Mouse (Mus musculus) layer of hippocampus, adult 9-10 months (tissue): ENCODE results near the gene Frmd4b.
A peak's percentile ranks its signal among the peaks of the same experiment; 100 is the strongest.

Experiments
- DNase-seq: peaks from one replicate; pipeline ENCODE4 v3.0.0; 2022; ENCODE audit warnings: low spot score

The Frmd4b gene

DNA sequence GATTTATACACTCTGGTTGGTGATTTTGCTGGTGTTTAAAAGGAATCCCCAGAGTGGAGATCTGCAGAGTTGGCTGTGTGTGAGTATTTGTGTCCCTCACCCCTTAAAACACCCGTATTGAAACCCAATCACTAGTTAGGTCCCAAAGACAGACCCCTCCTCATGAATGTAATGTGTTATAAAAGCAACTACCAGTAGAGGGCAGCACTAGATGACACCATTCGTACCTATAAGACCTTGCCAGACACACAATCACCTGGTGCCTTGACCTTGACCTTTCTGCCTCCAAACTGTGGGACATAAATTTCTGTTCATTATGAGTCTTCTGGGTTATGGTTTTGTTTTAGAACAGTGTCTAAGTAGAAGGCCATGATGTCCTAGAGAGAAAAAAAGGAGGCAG is 96.8 kb downstream of the Frmd4b start:
- no peak for DNase-seq

DNA sequence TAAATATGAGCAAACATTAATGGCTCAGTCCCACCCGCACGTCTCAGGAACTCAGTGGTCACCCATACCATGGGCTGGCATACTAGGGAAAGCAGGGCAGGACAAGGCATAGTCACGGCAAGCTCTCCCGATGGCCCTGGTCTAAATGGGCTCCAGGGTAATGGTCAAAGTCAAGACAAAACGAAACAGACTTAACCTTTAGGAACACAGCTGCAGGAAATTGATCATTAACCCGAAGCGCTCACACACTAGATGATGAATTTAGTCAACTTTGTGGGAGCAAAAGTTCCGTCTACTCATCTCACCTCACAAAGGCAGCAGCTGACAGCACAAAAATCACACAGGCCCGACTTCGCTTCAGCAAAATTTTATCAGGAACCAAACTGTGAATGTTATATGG is 97.8 kb downstream of the Frmd4b start:
- no peak for DNase-seq

DNA sequence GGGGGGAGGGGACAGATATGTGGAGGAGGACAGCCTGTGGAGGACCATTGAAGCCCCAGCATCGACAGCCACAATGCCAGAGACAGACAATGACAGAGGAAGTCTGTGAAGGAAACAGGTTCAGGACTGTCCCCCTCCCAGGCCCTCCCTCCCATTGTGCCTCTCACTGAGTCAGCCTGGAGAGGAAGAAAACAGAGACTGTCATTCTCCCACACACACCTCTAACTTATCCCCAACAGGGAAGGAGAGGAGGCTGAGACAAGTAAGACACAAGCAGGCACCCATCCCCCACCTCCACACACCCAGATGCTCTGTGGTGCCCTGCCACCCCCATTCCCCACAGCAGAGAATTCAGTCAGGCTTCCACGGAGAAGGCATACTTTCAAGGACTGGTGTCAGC is 98.9 kb downstream of the Frmd4b start:
- no peak for DNase-seq

DNA sequence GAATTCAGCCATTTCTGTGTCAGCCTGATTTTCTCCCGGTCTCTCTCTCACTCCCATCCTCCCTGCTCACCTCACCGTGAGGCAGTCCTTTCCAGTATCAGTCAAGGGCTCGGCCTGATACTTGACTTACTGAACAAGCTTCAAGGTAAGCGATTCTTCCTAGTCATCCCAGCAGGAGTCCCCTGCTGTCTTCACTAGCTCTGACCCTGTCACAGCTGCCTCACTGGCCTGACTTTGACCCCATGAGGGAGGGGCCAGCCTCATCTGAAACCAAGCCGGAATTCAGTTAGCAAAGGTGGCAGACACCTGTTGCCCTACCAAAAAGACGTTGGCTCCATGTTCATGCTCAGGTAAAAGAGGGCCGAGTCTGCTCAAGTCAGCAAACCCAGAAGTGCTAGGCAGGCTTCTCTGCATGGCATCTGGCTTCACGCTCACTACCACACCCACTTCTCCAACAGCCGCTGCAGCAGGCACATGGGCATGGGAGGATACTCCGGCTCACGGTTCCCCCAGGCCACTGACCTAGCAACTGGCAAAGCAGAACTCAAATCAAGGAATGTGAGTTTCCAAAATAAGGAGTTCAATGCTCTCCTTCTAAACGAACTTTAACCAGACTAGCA is 99.6 kb downstream of the Frmd4b start:
- no peak for DNase-seq

DNA sequence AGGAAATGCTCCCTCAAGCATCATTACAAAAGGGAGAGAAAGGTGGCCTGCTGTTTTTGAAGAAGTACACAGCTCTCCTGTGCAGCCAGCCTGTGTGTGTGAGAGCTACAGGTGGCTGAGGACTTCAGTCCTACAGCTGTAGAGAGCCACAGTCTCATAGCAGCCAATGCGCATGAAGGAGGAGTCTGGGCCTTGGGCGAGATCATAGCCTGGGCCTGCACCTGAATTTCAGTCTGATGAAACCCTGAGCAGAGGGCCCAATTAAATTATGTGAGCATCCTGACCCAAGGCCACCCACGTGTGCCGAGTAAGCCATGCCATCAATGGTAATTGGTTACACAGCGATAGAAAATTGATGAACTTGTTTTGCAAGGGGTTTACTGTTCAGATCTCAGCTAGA is 100.4 kb downstream of the Frmd4b start:
- no peak for DNase-seq

DNA sequence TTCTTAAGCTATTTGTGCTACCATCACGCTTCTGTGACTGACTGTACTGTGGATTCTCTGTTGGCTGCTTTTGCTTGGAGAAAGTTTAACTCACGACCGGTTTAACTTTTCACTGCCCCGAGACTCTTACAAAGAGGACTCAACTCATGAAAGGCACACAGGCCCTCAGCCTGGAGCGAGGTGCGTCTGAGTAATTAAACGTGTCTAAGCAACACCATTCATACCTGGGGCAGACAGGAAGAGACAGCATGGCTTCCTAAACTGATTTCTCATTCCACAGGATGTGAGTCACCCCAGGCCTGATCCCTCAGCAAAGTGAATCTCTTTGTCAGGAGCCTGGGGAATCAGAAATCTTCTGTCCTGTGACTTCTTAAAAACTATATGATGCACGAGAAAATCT is 106.6 kb downstream of the Frmd4b start:
- no peak for DNase-seq

DNA sequence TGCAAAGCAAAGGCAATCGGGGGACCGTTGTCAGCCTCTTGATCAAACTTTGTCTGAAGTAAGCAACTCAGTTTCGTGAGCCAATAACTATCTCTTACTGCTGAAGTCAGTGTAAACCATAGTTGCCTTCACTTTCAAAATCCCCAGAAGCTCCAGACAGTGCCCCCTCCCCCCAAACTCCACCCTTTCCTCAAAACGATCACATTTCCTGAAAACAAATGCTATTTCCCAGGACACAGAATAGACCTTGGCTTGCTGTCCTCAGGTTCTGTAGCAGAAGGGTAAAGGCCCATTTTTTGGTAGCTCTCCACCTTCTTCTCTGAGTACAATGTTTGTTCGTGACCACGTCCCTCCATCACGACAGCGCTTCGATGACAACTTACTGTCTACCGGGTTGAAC is 107.9 kb downstream of the Frmd4b start:
- no peak for DNase-seq

DNA sequence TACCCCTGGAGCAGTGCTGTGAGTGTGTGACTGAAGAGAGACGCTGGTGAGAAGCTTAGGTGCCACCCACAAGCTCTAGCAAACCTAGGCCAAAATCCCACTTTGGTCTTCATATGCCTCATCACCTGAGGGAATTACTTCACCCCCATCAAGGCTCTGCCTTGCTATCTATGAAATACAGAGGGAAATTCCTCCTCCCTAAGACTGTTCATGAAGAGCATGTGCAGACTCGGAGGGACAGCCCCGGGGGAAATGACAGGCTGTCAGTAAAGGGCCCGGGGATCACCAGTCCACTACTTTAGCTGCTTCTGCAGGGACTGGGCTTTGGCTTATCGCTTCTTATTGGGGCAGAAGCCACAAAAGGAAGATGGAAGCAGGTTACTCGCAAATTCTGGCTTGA is 108.9 kb downstream of the Frmd4b start:
- no peak for DNase-seq

DNA sequence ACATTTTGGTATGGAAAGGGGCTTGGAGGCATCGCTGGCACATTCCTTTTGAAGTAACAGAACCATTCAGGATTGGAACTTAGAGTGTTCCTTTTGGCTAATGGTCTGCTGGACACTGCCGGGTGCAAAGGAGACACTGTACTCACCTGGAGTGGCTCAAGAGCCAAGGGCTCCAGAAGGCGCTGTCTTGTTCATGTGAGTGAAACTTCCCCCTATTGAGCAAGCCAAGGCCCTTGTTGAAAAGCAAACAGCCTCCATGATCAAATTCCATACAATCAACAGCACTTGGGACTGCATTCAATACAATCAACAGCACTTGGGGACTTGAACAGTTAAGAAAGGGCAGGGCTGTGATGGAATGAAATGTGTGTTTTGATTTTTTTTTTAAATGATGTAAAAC is 109.4 kb downstream of the Frmd4b start:
- DNase-seq, result no peak

DNA sequence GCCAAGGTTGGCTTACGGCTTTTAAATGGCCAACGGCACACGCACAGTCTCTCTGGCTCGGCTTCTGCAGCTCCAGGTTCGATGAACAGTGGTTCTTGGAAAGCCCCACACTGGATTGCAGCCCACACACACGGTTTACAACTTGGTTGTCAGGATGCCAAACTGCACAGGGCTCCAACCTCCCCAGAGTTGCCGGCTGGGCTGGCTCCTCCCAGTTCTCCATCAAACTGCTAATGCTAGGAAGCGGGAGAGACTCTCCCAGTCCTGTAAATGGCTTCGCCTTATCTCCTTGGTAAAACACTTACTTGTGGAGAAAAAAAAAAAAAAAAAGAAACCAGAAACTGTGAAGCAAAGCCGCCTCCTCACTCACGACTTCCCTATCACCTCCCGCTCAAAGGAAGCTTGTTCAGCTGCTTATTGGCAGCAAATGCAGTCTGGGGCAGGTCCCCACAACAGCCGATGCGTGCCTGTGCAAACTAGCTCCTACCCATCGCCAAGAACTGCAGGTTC is 111.1 kb downstream of the Frmd4b start:
- no peak for DNase-seq

DNA sequence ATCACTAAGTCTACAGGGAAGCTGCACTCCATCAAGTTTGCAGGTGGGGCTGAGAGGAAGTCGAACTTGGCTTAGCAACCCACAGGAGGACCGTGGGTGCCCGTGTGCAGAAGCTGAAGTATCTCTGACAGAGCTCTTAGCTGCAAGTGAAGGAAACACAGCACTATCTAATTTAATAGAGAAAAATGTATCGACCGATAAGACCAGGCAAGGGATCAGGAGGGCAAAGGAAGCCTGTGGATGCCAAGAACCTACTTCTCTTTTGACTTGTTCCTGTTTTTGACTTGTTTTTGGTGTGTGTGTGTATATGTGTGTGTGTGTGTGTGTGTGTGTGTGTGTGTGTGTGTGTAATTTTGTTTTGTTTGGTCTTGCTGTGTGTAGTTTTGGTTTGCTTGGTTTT is 112.7 kb downstream of the Frmd4b start:
- no peak for DNase-seq

DNA sequence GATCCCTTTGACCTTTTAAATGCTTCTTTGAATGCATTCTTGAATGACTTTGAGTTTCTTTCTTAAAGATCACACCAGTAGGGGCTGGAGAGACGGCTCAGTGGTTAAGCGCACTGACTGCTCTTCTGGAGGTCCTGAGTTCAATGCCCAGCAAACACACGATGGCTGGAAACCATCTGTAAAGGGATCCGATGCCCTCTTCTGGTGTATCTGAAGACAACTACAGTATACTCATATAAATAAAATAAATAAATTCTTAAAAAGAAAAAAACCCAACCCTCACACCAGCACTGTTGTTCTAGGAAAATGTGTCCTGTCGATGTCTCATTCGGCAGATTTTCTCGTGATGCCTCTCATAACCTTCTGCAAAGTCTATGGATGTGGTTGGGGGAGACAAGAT is 116.3 kb downstream of the Frmd4b start:
- DNase-seq, result no peak

DNA sequence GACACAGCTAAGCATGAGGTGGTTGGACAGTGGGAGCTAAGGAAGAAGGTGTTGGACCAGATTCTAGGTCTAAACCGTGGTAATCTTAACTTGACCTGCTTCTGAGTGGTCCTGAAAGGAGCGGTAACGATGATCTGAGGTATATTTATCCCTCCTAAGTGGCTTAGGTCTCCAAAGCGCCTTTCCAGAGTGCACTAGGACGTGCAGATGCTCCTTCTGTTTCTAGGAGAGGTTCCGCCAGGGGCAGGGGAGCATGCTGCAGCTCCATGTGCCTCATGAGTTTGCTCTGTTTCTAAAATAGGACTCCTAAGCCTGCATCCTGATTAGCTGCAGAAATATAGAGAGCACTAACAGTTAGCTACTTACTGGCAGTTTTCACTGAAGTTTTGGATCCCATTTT is 117.1 kb downstream of the Frmd4b start:
- no peak for DNase-seq

DNA sequence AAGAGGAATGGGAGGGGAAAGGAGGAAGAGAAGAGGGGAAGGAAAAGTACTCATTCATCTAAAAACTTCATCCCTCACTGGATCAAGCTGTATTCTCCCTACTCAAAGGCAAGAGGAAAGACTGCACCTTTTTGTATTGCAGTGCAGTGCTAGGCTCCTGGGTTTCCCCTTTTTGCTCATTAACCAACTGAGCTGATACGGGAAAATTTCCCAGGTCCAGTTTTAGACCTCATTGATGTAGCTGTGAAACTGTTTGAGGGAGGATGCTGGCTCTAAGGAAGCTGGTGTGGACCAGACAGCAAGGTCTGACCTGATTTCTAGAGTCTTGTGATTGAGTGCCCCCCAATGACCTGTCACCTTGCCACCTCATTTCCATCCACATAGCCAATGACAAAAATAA is 121.3 kb downstream of the Frmd4b start:
- no peak for DNase-seq

DNA sequence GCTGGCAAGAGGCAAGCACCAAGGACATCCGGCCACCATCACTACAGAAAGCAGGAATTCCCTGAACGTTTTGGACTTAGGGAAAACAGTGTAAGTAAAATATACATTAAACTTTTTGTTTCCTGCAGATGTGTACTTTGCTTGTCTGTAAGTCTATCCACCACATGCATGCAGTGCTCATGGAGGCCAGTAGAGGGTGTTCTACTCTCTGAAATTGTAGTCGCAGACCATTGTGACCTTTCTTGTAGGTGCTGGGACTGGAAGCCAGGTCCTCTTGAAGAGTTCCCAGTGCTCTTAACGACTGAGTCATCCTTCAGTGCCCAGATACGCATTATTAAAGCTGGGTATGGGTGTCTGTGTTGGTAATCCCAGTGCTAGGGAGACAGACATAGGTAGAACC is 126.3 kb downstream of the Frmd4b start:
- no peak for DNase-seq

DNA sequence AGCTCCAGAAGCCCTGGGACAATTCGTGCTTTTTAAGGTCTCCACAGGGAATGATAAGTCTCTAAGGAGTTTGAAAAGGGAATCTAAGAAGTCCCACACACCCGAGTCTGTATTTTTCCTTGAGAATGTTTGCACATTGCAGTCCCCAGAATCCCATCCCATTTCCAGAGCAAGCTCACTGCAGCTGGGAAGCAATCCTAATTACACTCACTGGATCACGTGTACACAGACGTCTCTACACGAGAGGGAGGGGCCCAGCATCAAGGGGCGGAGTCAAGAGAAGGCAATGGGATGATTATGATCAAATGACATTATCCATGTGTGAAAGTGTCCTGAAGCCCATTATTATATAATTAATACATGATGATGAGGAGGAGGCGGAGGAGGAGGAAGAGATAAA is 128.5 kb downstream of the Frmd4b start:
- DNase-seq, result no peak

DNA sequence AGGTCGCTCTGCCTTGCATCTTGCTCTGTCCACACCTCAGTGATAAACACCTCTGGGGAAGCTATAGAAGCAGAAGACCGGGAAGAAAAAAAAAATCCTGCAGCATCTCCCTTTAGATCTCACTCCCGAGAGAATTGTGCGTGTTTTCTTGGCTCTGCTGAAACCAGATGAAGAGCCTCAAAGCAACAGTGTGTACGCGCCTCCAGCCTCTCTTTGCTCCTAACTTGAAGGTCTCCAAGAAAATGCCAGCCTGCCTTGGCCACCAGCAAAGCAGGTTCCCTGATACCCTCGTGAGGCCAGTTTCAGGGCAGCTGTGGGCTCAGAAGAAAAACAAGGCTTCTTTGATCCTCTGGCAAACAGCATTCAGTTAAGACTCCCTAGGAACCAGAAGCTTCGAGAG is 129.1 kb downstream of the Frmd4b start:
- DNase-seq, result no peak

DNA sequence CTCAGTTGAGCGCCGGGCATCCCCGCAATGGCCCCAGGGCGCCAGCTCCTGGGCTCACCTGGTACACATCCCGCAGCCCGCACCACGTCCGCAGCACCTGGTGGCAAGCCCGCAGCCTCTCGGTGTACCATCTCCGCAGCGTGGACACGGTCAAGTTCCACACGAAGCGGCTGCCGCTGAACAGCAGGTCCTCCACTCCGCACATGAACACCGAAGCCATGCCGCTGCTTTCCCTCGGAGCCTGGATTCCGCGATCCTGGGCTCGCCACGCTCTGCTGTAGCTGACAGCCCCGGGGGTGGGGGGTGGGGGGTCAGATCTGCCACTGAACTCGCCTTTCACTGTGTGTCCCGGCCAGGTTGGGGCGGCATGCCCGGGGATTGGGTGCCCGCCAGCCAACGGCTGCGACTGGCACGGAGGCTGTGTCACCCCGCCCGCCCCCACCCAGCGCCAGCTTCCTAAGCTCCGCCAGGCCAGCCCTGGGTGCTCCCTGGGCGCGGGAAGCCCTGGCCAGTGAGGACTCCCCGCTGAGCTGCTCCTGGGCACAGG is 129.7 kb downstream of the Frmd4b start:
- peak; percentile 52 for DNase-seq

DNA sequence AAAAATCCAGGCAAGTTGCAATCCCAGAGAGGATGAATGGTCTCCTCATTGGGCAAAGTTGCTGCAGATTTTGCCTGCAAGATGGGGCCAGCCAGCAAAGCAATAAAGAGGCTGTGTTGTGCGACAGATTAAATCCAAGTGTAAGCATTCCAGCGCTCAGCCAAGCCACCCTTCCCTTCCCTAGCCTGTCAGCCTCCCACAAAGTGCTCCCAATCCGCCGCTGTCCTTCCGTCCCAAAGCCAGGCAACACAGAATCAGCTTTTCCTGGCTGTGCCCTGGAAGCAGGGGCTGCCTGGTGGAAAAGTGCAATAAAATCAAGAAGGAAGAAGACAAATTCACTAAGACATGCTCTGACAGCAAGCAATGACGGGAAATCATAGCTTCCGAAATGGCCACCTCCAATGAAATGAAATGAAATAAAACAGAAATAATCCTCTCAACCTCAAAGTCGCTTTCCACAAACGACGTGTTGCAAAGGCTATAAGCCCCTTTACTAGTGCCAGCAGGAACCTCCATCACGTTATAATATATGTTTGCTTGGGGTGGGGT is 130.5 kb downstream of the Frmd4b start:
- no peak for DNase-seq

DNA sequence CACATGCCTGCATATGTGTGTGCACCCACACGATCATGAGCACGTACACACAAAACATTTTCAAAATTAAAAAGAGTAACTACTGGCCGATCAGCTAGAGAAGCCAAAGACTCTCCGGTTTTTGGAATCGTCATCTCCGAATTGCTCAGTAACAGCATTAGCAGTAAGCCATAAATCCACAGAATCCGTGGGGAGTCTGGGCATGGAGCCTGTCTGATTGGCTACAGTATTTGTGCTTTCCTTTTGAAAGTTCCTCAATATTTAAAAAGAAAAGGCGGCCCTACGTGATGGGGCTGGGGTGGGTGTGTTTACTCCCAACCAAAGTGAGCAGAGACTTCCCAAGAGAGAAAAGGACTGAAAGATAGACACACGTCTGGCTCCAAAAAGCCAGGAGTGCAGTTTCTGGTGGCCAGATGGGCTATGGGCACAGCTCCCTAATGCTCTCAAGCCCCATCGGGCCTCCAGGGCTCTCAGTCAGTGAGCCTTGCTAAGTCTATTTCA is 131.4 kb downstream of the Frmd4b start:
- no peak for DNase-seq

DNA sequence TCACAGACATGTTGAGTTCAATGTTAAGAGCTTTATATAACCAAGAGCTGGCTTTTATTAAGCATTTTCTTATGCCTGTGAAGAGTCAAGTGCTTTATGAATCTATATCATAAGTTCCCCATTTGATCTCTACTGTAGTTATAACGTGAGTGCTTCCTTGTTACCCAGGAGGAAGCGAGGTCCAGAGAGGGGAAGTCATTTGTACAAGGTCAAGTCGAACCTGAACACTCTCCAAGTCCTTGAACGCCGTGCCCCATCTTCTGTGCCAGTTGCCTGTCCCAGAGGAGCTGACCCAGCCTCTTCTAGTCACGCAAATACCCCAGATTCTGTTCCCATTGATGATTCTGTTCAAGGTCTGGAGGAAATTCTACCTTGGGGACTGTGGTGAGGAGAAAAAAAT is 135.4 kb downstream of the Frmd4b start:
- no peak for DNase-seq

DNA sequence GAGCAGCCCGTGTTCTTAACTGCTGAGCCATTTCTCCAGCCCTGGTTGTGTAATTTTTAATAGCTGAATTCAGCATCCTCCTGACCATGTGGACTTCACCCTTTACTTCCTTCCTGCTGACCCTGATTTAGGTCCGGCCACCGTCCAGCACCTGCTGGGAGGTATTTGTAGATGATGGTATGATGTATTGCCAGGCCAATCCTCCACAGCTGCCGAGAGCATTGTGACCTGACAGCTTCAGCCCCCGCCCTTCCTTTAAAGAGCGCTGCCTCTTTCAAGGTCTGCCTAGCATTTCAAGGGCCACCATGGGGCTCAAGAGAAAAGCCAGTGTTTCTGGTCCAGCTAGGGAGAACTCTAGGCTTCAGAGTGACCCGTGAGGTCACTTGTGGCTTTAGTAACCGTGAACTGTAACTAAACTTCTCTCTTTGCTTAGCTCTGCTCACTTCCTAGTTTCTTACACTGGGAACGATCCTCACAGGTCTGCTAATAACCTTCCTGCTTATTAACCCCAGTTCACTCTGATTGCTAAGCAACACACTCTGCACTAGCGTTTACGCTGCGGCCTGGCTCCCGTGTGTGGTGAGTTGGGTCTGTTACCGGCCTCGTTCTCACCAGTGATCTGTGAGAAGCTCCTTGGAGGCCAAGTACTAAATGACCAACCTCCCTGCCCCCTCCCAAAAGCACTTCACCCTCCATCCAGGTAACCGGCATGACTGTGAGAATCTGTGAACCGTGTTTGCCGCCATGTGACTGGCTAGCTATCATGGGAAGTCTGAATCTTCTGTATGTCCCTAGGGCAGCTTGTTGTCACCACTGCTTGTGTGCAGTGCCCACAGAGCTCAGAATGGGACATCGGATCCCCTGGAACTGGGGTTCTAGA is 138.1 kb downstream of the Frmd4b start:
- DNase-seq, result no peak

DNA sequence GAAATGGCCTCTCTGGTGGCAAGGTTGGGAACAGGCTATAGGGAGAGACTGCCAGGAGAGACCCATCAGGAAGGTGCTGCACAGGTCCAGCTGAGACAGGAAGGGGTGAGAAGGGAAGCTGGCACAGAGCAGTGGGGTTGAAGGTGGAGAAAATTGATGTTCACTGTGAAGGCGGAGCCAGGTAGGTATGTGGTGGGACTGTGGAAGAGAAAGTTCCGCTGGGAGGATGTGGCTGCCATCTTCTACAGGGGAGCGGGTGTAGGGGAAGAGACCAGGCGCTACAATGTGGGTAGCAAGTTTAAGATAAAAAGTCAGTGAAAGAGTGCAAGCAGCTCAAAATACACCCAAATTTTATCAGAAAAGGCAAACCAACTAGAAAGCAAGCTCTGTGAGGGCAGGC is 143.7 kb downstream of the Frmd4b start:
- no peak for DNase-seq
